Mouse (Mus musculus): ENCODE data around the gene Ubl3. TPM values are rescaled to one million over a fixed set of nuclear protein-coding genes. Genes with fewer than 3 reads are reported as not detected.
A peak's percentile ranks its signal among the peaks of the same experiment; 100 is the strongest.

Ubl3 gene
- polyA plus RNA-seq, 1 experiment = 19.1 TPM

GRCm38 (mm10) chr5:148570571-148571304 is 18.1 kb upstream of the Ubl3 start:
- no peaks in the 10 kb centered on the region for H3K79me3 ChIP-seq (ENCODE audit: low read depth)
- H3K36me3 ChIP-seq (ENCODE audit: control insufficient read depth, insufficient read depth) = no peaks in the 10 kb centered on the region
- no peak overlapping the region for H3K4me3 ChIP-seq (ENCODE audit: insufficient read depth, poor library complexity, severe bottlenecking)
- H3K27me3 ChIP-seq (ENCODE audit: control insufficient read depth, insufficient read depth, insufficient read length) = no peaks in the 10 kb centered on the region
- TF ChIP-seq USF1 (IDR thresholded peaks at IDR 0.05; ENCODE audit: low read depth) (no peak), CTCF (IDR thresholded peaks at IDR 0.05; ENCODE audit: control insufficient read depth, insufficient read depth, insufficient read length) (no peak), FOSL1 (IDR thresholded peaks at IDR 0.05; ENCODE audit: insufficient read depth, low read length, poor library complexity, severe bottlenecking) (no peak)
- H3K79me2 ChIP-seq (ENCODE audit: control insufficient read depth, insufficient read depth) = no peaks in the 10 kb centered on the region
- no peak overlapping the region for H3ac ChIP-seq (ENCODE audit: control insufficient read depth, insufficient read length, low read depth)

DNA sequence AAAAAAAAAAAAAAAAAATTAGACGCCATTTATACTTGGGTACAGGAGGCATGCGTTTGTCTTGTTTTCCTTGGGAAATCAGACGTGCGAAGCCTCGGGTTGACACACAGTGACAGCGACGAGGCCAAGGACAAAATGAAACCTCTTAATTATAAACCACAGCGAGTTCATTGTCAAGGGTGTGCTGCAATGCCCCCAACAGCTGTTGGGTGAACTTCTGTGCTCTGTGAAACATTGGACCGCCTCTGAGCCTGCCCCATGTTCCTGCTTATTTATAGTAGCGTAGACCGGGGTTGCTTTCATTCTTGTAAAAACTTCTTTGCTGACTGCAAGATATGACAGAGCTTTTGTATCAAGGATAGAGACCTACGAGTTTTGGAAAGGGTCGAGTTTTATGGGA is 16.9 kb upstream of the Ubl3 start:
- Histone ChIP-seq H3K79me3 (ENCODE audit: low read depth) (no peaks in the 10 kb centered on the region), H3ac (ENCODE audit: control insufficient read depth, insufficient read length, low read depth) (no peak overlapping the region), H3K79me2 (ENCODE audit: control insufficient read depth, insufficient read depth) (no peaks in the 10 kb centered on the region), H3K4me3 (ENCODE audit: insufficient read depth, poor library complexity, severe bottlenecking) (no peak overlapping the region), H3K27me3 (ENCODE audit: control insufficient read depth, insufficient read depth, insufficient read length) (no peaks in the 10 kb centered on the region), H3K36me3 (ENCODE audit: control insufficient read depth, insufficient read depth) (no peaks in the 10 kb centered on the region)
- TF ChIP-seq USF1 (IDR thresholded peaks at IDR 0.05; ENCODE audit: low read depth) (no peak), MAX (IDR thresholded peaks at IDR 0.05) (no peak), CTCF (IDR thresholded peaks at IDR 0.05; ENCODE audit: control insufficient read depth, insufficient read depth, insufficient read length) (no peak), MYOG (IDR thresholded peaks at IDR 0.05; ENCODE audit: control insufficient read depth, extremely low read depth, insufficient read length) (no peak), MYOD1 (IDR thresholded peaks at IDR 0.05; ENCODE audit: control insufficient read depth, insufficient read length, low read depth) (no peak), CEBPB (IDR thresholded peaks at IDR 0.05; ENCODE audit: low read depth) (no peak), FOSL1 (IDR thresholded peaks at IDR 0.05; ENCODE audit: insufficient read depth, low read length, poor library complexity, severe bottlenecking) (no peak)

GRCm38 (mm10) chr5:148565636-148566035 is 13.0 kb upstream of the Ubl3 start:
- no peak overlapping the region for H3K4me3 ChIP-seq (ENCODE audit: insufficient read depth, poor library complexity, severe bottlenecking)
- no peaks in the 10 kb centered on the region for H3K36me3 ChIP-seq (ENCODE audit: control insufficient read depth, insufficient read depth)
- no peaks in the 10 kb centered on the region for H3K79me3 ChIP-seq (ENCODE audit: low read depth)
- H3K79me2 ChIP-seq (ENCODE audit: control insufficient read depth, insufficient read depth) = no peaks in the 10 kb centered on the region
- no peaks in the 10 kb centered on the region for H3K27me3 ChIP-seq (ENCODE audit: control insufficient read depth, insufficient read depth, insufficient read length)
- H3ac ChIP-seq (ENCODE audit: control insufficient read depth, insufficient read length, low read depth) = no peak overlapping the region
- TF ChIP-seq MYOD1 (IDR thresholded peaks at IDR 0.05; ENCODE audit: control insufficient read depth, insufficient read length, low read depth) (no peak), MAX (IDR thresholded peaks at IDR 0.05) (no peak)

GRCm38 (mm10) chr5:148564073-148564472 is 11.5 kb upstream of the Ubl3 start:
- Histone ChIP-seq H3K27me3 (ENCODE audit: control insufficient read depth, insufficient read depth, insufficient read length) (no peaks in the 10 kb centered on the region), H3ac (ENCODE audit: control insufficient read depth, insufficient read length, low read depth) (no peak overlapping the region), H3K36me3 (ENCODE audit: control insufficient read depth, insufficient read depth) (no peaks in the 10 kb centered on the region), H3K79me3 (ENCODE audit: low read depth) (no peaks in the 10 kb centered on the region), H3K79me2 (ENCODE audit: control insufficient read depth, insufficient read depth) (no peaks in the 10 kb centered on the region), H3K4me3 (ENCODE audit: insufficient read depth, poor library complexity, severe bottlenecking) (no peak overlapping the region)
- TF ChIP-seq MAX (IDR thresholded peaks at IDR 0.05) (peak; percentile 28), CEBPB (IDR thresholded peaks at IDR 0.05; ENCODE audit: low read depth) (peak; percentile 69), USF1 (IDR thresholded peaks at IDR 0.05; ENCODE audit: low read depth) (no peak), MYOD1 (IDR thresholded peaks at IDR 0.05; ENCODE audit: control insufficient read depth, insufficient read length, low read depth) (peak; percentile 65), MYOG (IDR thresholded peaks at IDR 0.05; ENCODE audit: control insufficient read depth, extremely low read depth, insufficient read length) (no peak), CTCF (IDR thresholded peaks at IDR 0.05; ENCODE audit: control insufficient read depth, insufficient read depth, insufficient read length) (no peak)

DNA sequence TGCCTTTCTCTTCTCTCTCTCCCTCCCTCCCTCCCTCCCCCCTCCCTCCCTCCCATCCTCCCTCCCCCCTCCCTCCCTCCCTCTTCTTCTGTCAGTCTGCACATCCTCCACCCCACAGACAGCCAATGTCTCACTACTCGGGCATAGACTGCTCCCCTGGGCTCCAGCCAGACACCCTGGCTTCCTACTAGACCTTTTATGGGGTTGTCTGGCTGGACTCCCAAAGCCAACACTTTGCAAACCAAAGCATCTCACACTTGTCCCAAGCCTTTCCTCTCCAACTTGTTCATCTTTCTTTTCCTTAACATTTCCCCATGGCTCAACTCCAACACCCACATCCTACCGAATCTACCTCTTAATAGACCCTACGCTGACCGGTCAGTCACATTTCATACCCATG is 10.7 kb upstream of the Ubl3 start:
- Histone ChIP-seq H3K79me2 (ENCODE audit: control insufficient read depth, insufficient read depth) (no peaks in the 10 kb centered on the region), H3K4me3 (ENCODE audit: insufficient read depth, poor library complexity, severe bottlenecking) (no peak overlapping the region), H3K27me3 (ENCODE audit: control insufficient read depth, insufficient read depth, insufficient read length) (no peaks in the 10 kb centered on the region), H3K79me3 (ENCODE audit: low read depth) (no peaks in the 10 kb centered on the region), H3K36me3 (ENCODE audit: control insufficient read depth, insufficient read depth) (no peaks in the 10 kb centered on the region), H3ac (ENCODE audit: control insufficient read depth, insufficient read length, low read depth) (no peak overlapping the region)
- no peak for TF ChIP-seq FOSL1 (IDR thresholded peaks at IDR 0.05; ENCODE audit: insufficient read depth, low read length, poor library complexity, severe bottlenecking)
- no peak for TF ChIP-seq MAX (IDR thresholded peaks at IDR 0.05)
- no peak for TF ChIP-seq CTCF (IDR thresholded peaks at IDR 0.05; ENCODE audit: control insufficient read depth, insufficient read depth, insufficient read length)

DNA sequence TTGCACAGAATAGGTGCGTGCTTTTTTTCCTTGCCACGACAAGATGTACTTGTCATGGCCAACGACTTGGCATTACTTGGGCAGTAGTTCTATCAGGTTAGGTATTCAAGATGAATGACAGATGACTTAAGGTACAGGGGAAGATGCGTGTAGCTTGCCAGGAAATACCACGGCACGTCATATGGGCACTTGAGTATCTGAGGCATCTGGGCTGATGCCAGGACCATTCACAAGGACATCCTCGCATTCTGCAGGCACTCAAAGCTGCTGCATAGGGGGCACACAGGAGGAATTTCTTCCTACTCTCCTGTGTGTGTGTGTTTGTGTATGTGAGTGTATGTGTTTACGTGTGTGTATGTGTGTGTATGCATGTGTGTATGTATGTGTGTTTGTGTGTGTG is 9.6 kb upstream of the Ubl3 start:
- no peak overlapping the region for H3K4me3 ChIP-seq (ENCODE audit: insufficient read depth, poor library complexity, severe bottlenecking)
- no peaks in the 10 kb centered on the region for H3K27me3 ChIP-seq (ENCODE audit: control insufficient read depth, insufficient read depth, insufficient read length)
- H3ac ChIP-seq (ENCODE audit: control insufficient read depth, insufficient read length, low read depth) = no peak overlapping the region
- no peaks in the 10 kb centered on the region for H3K36me3 ChIP-seq (ENCODE audit: control insufficient read depth, insufficient read depth)
- no peaks in the 10 kb centered on the region for H3K79me3 ChIP-seq (ENCODE audit: low read depth)
- TF ChIP-seq FOSL1 (IDR thresholded peaks at IDR 0.05; ENCODE audit: insufficient read depth, low read length, poor library complexity, severe bottlenecking) (no peak), CEBPB (IDR thresholded peaks at IDR 0.05; ENCODE audit: low read depth) (no peak), MYOG (IDR thresholded peaks at IDR 0.05; ENCODE audit: control insufficient read depth, extremely low read depth, insufficient read length) (no peak), USF1 (IDR thresholded peaks at IDR 0.05; ENCODE audit: low read depth) (no peak), MAX (IDR thresholded peaks at IDR 0.05) (no peak), CTCF (IDR thresholded peaks at IDR 0.05; ENCODE audit: control insufficient read depth, insufficient read depth, insufficient read length) (no peak), MYOD1 (IDR thresholded peaks at IDR 0.05; ENCODE audit: control insufficient read depth, insufficient read length, low read depth) (no peak)
- H3K79me2 ChIP-seq (ENCODE audit: control insufficient read depth, insufficient read depth) = no peaks in the 10 kb centered on the region

Data from C2C12 (cell line).